Mouse (Mus musculus) E14TG2a.4 (cell line): ENCODE results near the gene Slc17a7.
A peak's percentile ranks its signal among the peaks of the same experiment; 100 is the strongest.

Experiments used
- H3K27me3 ChIP-seq: 2 replicates; pipeline ENCODE4 v1.6.1; 2014; ENCODE audit warnings: low read length, control low read depth; ENCODE audit not compliant: insufficient read depth
- H3K36me3 ChIP-seq: 2 replicates; pipeline ENCODE4 v1.6.1; 2014; ENCODE audit warnings: low read length, control low read depth; ENCODE audit not compliant: insufficient read depth
- H3K4me1 ChIP-seq: replicated peaks from 2 replicates; pipeline ENCODE4 v1.6.1; 2014; ENCODE audit warnings: low read depth, low read length, control low read depth
- H3K4me3 ChIP-seq: replicated peaks from 2 replicates; pipeline ENCODE4 v1.5.1; 2014; ENCODE audit warnings: mild to moderate bottlenecking, low read length
- H3K9me3 ChIP-seq: 2 replicates; pipeline ENCODE4 v1.6.1; 2014; ENCODE audit warnings: low read length, control low read depth
- CTCF ChIP-seq: conservative IDR thresholded peaks from 2 replicates; pipeline ENCODE4 v1.5.1; 2014; ENCODE audit warnings: low read length
- NANOG ChIP-seq: IDR thresholded peaks from 2 replicates; pipeline ENCODE4 v1.6.1; 2014; ENCODE audit warnings: borderline replicate concordance, low read length, mixed read lengths
- POU5F1 ChIP-seq: IDR thresholded peaks from 2 replicates; pipeline ENCODE4 v1.6.1; 2014; ENCODE audit warnings: low read length, borderline replicate concordance

Gene Slc17a7

DNA sequence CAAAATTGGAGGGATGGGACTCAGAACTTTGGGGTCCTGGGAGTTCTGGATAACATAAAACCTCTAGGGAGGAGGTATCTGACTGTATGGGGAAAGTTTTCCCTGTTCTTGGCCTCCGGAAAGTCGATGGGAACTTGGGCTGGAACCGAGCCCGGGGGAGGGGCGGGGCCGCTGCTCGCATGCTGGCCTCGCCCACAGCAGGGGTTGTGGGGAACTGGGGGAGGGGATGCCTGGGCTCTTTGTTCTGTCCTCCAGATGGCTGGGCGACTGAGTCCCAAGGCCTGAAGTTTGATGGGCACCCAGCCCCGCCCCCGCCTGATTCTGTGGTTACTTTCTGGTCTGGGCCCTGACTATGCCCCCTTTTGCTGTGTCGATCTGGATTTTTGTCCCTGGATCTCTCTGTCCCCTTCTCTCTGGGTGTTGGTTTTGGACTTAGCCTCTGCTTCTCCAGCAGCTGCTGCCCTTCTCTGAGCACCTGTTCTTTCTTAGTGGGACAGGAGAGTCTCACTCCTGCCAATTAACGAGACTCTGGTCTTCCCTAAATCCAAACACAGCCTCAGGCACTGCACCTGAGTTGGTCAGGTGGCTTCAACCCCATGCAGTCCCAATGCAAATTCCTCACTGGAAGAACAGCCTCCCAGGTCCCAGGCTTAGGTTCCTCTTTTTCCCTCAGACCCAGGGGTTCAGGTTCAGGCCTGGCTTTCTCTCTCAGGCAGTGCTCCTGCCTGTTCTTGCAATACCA lies 52.9 kb downstream of the Slc17a7 start:
- H3K9me3 ChIP-seq = no peaks in the 10 kb centered on the region
- no peak for TF ChIP-seq NANOG
- no peak for TF ChIP-seq CTCF
- TF ChIP-seq POU5F1 = no peak
- H3K27me3 ChIP-seq = peaks cover 7% of the 10 kb centered on the region
- H3K36me3 ChIP-seq = peaks cover 45% of the 10 kb centered on the region
- peak overlapping the region; percentile 89 for H3K4me3 ChIP-seq
- H3K4me1 ChIP-seq = peaks cover 79% of the 10 kb centered on the region

DNA sequence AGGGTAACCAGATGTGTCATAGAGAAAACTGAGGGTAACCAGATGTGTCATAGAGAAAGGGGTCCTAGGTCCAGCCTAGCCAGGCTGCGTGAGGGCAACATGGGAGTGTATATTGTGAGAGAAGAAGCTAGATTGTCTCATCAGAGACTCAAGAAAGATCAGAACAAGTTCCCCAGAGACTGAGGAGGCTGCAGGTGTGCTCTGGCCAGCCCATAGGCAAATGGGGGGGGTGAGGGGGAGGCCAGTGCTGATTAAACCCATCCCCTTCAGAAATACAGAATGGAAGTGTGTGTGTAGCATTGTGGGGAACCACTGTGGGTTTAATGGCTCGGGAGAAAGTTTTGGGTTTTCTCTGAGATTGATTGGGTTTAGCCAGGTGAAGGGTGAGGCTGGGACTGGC lies 57.9 kb downstream of the Slc17a7 start:
- Histone ChIP-seq H3K4me1 (peaks cover 91% of the 10 kb centered on the region), H3K27me3 (no peaks in the 10 kb centered on the region), H3K9me3 (no peaks in the 10 kb centered on the region), H3K4me3 (no peak overlapping the region), H3K36me3 (peaks cover 92% of the 10 kb centered on the region)
- TF ChIP-seq NANOG (no peak), POU5F1 (no peak), CTCF (no peak)

DNA sequence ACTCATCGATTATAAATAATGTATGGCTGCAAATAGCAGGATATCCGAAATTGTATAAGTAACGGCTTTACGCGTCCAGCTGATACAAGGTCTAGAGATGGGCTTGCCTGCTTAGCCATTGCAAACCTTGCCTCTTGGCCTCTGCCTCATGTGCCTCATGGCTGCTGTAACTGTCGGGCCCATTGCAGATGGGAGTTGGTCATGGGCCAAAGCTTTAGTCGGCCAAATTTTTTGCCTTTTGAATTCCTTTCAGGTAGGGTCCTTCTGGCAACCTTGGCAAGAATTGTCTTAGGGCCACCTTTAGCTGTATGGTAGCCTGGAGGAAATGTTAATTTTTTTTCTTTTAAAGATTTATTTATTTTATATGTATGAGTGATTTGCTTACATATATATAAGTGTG lies 61.1 kb downstream of the Slc17a7 start:
- TF ChIP-seq CTCF (no peak), NANOG (no peak), POU5F1 (no peak)
- no peaks in the 10 kb centered on the region for H3K27me3 ChIP-seq
- peaks cover 90% of the 10 kb centered on the region for H3K36me3 ChIP-seq
- peaks cover 89% of the 10 kb centered on the region for H3K4me1 ChIP-seq
- H3K9me3 ChIP-seq = no peaks in the 10 kb centered on the region
- no peak overlapping the region for H3K4me3 ChIP-seq
